Mouse (Mus musculus) layer of hippocampus, adult 18-20 months (tissue): ENCODE results near the gene Nav2. TPM values are rescaled to one million over a fixed set of nuclear protein-coding genes. Genes with fewer than 3 reads are reported as not detected.

ENCODE experiments used
- DNase-seq, 2 experiments: peaks; one replicate each; pipeline ENCODE4 v3.0.0; 2022; ENCODE audit warnings: low spot score in 2 of 2
- total RNA-seq, 2 experiments: library from RNA; stranded (reverse); gene quantifications; 2 replicates each; pipeline ENCODE4 v1.2.3; 2021

Nav2 gene
- total RNA-seq, 2 experiments from 2014 or later = 66.2 to 73.7 TPM

DNA sequence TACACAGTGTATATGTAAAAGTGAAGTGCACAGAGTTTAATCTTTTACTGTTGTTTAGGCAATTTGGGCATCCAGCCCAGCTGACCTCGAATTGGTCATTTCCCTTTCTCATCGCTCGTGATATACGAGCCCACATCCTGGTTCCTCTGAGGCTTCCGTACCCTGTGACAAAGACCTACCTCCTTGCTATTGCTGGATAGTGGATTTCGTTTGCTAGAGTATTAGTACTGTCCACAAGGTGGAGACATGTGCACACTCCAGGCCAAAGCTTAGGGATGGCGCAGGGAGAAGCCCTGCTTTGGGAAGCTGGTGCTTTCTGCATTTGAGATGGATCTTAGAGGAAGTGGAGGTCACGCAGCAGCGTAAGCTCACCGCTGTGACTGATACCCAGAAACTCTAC, 559.3 kb downstream of the Nav2 start:
- DNase-seq = peak; percentile 54 to 74

DNA sequence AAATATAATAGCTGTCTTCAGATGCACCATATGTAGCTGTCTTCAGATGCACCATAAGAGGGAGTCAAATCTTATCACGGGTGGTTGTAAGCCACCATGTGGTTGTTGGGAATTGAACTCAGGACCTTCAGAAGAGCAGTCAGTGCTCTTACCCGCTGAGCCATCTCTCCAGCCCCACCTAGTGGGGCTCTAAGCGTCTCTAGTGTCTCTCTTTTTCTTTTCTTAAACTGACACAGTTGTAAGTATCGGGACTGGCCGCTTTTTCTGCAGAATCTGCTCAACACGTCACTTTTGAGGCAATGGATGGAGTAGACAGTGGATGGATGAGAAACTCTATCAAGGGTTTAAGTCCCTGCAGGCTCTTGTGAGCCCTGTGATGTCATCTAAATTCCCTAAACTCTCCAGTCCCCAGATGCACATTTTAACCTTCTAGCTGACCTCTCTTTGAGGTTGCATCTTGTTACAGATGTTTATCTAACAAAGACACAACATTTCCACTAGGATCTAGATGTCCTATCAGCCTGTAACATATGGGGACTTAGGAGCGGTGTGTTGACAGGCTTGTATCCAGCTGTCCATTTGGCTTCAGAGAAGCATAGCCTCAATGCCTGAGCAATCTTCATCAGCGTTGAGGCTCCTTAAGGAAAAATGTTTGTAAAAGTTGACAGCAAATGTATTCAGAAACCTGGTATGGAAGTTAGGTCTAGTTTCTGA, 560.1 kb downstream of the Nav2 start:
- DNase-seq = no peak

- peak in 1 of 2 experiments; percentile 66 for DNase-seq
Measured at GRCm38 (mm10) chr7:49471278-49471677, 562.8 kb downstream of the Nav2 start.

GRCm38 (mm10) chr7:49475282-49475681, 566.8 kb downstream of the Nav2 start:
- no peak for DNase-seq

DNA sequence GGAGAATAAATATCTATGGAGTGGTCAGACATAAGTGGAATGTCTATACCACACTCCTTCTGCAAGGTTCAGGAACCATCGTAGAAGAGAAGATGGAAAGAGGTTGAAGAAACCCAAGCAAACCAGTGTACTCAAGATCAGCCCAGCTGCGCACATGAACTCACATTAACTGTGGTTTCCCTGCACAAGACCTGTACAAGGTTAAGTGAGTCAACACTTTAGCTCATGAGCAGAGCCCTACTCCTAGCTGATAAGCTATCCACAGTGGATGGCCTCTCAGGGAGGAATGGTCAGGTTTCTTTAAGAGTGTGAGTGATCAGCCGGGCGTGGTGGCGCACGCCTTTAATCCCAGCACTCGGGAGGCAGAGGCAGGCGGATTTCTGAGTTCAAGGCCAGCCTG, 567.6 kb downstream of the Nav2 start:
- no peak for DNase-seq

GRCm38 (mm10) chr7:49476666-49477065, 568.1 kb downstream of the Nav2 start:
- DNase-seq = peak in 1 of 2 experiments; percentile 66

GRCm38 (mm10) chr7:49477076-49477975, 568.8 kb downstream of the Nav2 start:
- no peak for DNase-seq

DNA sequence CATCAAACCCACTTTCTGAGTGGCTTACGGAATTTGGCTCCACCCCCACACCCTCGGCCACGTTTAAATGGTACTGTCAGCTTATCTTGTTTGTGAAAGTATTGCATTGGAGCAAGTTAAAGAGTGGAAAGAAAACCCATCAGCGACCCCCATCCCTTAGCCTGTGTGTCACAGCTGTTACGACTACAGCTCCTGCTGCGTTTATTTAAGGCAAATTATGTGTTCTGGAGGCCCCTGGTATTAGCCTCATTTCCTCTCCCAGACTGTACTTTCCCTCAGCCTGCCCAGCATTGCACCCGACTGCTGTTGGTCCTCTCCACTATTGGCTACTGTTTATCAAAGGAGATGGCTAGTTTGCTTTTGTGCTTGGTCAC, 569.4 kb downstream of the Nav2 start:
- DNase-seq = no peak

GRCm38 (mm10) chr7:49478886-49479285, 570.4 kb downstream of the Nav2 start:
- DNase-seq = no peak

GRCm38 (mm10) chr7:49480962-49481361, 572.4 kb downstream of the Nav2 start:
- DNase-seq = no peak

DNA sequence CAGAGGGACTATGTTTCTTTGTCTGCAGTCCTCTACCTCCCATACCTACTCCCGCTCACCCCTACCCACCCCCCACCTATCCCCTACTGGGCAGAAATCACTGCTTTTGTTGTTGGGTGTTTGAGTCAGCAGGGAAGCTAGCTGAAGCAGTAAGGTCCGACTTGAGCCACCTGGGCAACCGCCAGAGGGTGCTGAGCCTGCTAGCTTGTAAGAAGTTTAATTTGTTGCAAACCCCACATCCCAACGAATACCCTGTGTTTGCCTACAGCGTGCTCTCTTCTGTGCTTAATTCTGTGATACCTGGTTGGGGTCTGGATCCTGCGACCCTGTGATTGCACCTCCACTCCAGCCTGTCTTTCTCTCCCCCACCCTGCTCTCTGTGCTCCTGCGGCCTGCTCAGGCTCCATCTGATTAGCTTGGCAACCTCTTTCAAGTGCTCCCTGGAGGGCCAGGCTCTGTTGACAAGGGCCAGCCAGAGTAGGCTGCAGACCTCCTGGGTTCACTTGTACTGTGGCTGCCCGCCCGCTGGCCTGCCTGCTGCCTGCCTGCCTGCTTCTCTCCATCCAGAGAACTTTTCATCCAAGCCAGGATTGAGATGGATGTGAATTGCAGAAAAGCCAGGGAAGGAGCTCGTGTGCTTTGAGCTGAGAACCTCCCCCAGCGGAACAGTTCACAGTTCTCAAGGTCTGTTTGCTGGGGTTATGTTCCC, 575.7 kb downstream of the Nav2 start:
- DNase-seq = no peak

DNA sequence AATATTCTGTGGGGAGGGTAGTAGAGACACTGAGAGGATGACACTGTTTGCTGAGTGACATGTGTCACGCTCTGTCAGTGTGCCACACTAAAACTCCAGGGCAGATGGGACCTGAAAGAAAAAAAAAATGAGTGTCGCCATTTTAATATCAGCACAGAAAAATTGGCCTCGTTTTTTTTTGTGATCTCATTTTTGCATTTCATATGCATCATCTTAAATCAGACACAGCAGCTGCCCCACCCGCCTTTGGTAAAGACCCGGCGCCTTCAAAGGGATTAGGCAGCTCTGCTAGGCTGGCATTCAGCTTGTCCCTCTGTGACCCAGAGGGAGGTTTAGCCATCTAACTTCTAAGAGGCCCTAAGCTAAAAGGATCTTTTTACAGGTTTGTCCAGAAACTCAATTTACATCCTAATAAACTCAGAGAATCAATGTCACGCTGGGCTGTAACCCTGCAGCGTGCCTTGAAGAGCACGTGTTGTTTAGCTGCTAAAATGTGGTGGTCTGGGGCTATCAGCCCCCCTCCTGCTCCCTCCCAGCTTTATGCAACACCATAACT, 576.9 kb downstream of the Nav2 start:
- peak in 1 of 2 experiments; percentile 55 for DNase-seq

GRCm38 (mm10) chr7:49487347-49487746, 578.8 kb downstream of the Nav2 start:
- DNase-seq = no peak

DNA sequence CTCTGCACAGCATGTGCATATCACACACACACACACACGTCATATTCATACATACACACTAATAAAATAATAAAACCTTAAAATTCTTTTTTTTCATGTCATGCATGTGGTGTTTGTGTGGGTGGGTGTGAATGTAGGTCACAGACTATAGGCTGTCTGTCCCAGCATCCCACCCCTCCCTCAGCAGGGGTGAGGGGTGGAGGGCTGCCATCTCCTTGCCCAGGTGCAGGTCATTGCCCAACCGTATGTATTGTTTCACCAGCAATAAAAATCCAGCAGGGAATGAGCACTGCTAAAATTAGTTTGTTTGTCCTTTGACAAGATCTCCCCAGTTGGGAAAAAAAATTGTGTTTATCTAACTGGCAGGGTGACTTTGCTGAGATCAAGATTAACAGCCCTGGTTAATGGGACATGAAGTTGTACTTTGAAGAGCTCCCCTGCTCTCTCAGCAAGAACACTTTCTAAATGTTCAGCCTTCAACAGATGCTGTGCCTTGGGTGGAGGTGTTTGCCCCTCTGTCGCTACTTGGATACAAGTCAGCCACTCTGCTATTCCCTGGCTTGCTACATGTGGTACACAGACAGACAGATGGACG, 580.1 kb downstream of the Nav2 start:
- DNase-seq = no peak

GRCm38 (mm10) chr7:49490814-49491213, 582.3 kb downstream of the Nav2 start:
- DNase-seq = peak; percentile 68 to 77

DNA sequence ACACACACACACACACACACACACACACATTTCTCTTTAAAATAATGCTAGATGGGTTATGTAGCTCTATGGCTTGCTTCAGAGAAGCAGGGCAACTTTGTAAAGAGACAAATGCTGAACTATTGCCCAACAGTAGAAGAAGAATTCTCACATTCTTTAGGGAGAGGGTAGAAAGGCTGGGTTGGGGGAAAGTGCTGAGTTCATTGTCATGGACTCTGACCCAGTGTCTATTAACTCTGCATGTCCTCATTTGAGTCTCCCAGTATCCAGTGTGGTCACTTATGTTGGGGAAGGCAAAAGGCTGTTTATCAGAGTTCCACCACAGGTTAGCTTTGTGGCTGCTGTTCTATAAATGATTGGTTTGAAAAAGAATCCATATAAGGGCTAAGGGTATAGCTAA, 584.1 kb downstream of the Nav2 start:
- DNase-seq = no peak

DNA sequence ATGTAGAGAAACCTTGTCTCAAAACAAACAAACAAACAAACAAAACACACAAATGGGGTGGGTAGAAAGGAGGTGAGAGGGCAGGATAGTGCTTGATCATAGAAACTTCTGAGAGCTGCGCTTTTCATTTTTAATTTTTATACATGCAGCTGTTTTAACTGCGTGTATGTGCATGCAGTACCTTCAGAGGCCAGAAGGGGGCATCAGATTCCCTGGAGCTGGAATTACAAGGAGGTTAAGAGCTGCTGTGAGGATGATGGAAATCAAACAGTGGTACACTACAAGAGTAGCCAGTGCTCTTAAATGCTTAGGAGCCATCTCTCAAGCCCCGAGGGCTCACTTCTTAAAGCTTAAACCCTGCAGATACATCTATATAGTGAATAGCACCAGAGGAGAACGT, 584.7 kb downstream of the Nav2 start:
- DNase-seq = no peak

- peak in 1 of 2 experiments; percentile 73 for DNase-seq
Measured at GRCm38 (mm10) chr7:49494654-49495053, 586.1 kb downstream of the Nav2 start.

- peak in 1 of 2 experiments; percentile 40 for DNase-seq
Measured at GRCm38 (mm10) chr7:49496111-49496510, 587.6 kb downstream of the Nav2 start.

DNA sequence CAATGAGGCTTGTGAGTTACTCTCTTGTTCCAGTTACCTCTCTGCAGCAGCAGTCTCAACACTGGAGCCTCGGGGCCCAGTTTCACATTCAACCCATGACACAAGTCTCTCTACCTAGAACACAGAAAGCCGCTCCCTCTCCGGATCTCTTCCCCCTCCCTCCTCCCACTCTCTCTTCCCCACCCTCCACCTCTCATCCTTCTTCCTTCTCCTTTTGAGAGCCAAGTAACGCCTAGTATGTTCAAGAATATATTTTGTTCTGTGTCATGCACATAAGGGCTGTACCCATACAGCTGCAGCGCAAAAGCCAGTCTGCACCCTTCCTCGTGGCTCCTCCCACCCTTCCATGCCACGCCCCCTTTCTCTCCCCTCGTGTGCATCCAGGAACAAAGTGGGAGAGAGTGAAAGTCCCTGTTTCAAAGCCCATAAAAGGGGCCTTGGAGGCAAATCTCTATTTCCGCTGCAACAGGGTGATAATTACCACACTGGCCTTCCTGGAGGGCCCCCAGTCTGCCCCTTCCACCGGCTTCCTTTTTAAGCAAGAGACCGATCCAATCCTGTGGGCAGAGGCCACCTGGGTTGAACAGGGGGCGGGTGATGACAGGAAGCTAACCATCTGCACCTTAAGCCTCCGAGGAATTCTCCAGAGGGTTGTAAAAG, 588.4 kb downstream of the Nav2 start:
- peak in 1 of 2 experiments; percentile 48 for DNase-seq
